Mouse (Mus musculus) olfactory bulb, adult 2 months (tissue): ENCODE data around the gene Unc13d.

ENCODE experiments used
- CTCF ChIP-seq: fragments of 200-500 bp; IDR thresholded peaks from 2 replicates; pipeline ENCODE4 v1.5.1; 2012; ENCODE audit warnings: low read depth, mild to moderate bottlenecking, low read length, moderate library complexity; ENCODE audit not compliant: insufficient read depth
- POLR2A ChIP-seq: fragments of 200-500 bp; IDR thresholded peaks from 2 replicates; pipeline ENCODE4 v1.6.1; 2012; ENCODE audit warnings: mild to moderate bottlenecking, low read depth, low read length, moderate library complexity; ENCODE audit not compliant: insufficient read depth

- TF ChIP-seq CTCF (no peak), POLR2A (no peak)
Observed at GRCm38 (mm10) chr11:116058868-116059690, 18.7 kb downstream of the Unc13d start.
